Mouse (Mus musculus): ENCODE measurements around the gene Mocs3.

Gene Mocs3

DNA sequence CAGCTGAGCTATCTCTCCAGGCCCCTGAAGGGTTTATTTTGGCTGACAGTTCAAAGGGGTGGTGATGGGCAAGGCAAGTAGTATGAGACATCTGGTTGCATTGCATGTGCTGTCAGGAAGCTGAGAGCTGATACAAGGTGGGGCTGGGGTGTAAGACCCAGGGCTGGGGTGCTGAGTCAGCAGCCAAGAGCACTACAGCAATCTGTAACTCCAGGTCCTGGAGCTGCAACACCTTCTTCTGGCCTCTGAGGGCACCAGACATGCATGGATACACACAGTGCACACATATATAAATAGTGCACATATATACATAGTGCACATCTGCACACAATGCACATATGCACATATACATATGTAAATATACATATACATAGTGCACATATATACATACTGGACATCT, 12.4 kb downstream of the Mocs3 start:
- no peak for DNase-seq

DNA sequence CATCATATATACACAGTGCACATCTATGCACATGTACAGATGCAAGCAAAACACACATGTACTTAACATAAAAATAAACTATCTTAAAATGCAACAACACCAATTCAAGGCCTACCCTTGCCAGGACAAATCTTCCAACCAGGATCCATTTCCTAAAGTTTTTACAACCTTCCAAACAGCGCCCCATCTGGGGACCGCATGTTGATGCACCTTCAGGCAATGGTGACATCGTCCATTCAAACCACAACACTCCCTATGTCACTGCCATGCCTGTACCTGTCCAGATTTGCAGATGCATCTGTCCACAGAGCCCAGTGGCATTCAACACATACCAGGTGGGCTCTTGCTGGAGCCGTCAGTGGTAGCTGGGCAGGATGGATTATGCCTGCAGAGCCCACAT, 12.9 kb downstream of the Mocs3 start:
- DNase-seq = no peak

DNA sequence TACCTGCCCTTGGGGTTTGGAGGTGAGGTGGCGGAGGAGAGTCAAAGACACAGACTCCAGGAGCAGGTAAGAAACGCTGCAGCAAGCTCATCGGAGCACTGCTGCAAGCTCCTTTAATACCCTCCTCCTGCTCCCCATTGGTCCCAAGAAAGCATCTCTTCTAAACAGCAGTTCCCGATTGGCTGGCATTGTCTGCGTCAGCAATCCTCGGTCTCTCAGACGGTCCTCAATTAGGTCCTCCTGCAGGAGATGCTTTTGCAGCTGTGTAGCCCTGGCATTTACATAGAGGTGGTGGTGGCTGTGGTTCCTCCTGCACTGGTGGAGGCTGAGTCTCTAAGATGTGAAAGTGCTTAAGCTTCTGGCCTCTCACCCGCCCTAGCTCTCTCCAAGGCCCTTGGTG, 15.1 kb downstream of the Mocs3 start:
- no peak for DNase-seq

DNA sequence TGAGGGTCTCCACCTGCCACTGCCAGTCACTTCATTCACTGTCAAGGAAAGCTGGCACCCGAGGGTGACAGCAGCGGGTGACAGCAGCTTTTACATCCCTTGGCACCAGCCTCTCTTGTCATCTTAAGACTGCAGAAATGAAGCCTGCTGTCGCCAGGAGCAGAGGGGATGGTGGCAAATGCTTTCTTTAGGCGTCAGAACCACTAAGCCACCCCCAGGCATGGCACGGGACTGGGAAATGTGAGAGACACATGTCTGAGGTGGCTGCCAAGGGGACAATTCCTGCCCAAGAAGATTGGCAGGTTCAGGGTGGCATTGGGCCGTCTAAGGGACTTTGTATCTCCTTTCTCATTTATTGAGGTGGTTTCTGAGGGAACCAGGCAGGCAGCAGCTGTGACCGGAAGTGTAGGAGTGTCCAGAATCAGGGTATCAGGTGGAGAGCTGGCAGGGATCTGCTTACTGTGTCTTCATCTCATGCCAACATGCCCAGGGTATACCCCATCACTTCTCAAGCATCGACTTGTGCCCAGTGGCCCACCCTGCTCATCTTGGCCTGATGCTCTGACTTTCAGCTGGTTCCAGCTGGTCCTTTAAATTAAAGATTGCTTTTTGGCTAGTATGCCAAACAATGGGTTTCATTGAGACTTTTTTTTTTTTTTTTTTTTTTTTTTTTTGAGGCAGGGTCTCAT, 17.9 kb downstream of the Mocs3 start:
- no peak for DNase-seq

DNA sequence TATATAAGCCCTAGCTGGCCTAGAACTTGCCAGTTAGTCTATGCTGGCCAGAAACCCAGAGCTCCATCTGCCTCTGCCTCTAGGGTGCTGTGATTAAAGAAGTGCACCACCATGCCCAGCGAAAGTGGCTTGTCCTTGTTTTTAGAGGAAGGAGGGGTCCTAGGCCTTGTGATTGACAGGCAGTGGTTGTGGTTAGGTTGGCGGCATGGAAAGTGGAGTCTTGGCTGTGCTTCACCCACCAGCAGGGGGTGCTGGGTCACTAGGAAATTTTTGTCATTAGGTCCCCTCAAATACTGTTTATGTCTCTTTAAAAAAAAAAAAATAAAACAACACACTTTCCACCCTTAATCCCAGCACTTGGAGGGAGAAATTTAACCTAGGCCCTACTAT, 18.4 kb downstream of the Mocs3 start:
- peak; percentile 65 for DNase-seq

DNA sequence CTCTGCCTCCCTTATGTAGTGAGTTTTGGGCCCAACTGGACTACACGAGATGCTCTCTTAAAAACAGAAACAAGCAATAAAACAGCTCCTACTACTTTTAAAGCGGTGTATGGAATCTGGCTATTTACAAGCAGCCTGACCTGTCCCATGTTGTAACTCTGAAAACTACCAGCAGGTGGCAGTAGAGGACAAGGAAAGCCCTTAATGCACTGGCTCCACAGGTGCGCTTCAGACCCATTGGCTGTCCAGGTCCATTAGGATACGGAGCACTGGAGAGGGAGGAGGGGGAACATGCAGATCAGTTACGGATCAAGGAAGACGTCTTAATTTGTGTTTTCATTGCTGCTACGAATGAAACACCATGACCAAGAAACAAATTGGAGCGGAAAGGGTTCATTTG, 19.8 kb downstream of the Mocs3 start:
- DNase-seq = peak; percentile 88

DNA sequence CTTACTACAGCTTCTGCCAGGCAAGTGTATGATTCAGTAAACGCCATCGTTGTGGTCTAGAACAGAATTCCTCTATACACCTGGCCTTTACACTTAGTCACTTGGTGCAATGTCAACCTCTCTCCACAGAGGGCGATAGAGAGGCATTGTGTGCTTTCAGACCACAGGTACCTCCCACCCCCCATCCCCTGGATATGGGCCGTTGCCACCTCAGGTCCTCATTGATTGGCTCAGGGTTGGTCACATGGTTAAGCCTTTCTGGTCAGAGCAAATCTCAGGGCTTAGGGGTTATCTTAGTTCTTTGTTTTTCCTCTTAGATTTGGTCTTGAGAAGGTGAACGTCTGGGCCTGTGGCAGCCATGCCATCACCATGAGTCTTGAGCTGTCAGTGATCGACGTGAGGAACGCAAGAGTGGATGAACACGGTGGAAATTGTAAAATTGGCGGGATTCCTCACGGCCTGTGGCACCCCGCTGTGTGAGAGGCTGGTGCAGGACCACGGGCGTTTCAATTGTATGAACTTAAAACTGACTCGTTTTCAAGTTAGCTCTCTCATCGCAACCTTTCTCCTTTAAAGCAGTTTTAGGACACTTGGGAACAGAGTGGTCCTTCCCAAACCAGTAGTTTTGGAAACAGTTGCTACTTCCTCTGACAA, 22.3 kb downstream of the Mocs3 start:
- DNase-seq = peak; percentile 73

DNA sequence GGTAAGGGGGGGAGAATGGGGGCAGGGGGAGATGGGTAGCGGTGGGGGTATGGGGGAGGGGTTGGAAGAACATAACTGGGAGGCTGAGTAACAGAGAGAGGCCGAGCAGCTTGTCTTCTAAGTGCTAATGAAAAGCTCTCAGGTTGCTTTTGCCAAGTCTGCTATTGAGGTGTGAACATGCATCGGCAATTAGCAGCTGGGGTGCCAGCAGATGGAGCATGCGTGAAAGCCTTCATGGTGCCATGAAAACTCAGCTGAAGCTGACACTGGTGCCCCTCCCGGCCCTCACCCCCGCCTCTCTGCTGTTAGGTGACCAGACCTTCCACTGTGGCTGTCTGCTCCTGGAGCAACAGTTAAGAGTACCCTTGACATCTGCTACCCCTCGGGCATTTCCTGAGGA, 23.4 kb downstream of the Mocs3 start:
- no peak for DNase-seq

DNA sequence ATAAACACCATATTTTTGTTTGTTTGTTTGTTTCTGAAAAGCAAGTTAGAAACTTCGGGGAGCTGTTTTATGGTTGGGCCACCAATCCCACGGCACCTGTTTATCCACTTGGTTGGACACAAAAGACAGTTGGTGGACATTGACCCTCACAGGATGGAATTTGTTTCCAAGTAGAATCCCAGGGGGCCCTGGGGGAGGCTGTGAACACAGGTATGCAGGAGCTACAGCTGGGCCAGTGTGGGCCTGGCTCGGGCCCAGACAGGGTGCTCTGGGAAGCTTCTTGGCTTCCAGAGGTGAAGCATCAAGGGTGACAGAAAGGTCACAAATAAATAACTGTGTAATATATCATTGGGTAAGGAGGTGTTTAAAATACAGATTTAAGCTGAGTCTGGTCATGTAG, 26.1 kb downstream of the Mocs3 start:
- DNase-seq = no peak

DNA sequence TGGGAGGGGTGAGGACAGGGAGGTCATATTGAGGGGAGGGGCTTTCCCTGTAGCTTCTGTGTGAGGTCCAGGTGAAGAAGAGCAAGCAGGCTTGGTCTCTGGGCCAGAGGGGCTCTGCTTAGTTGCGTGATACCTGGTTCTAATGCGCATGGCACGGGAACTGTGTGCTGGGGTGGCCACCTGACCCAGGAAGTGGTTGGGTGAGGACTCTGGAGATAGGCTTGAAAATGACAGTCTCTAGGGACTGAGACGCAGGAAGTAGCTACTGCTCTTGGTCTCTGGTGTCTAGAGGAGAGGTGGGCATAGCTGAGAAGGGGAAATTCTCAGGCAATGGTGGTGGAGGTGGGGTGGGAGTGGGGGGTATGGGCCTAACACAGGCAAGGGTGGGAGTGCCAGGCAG, 26.8 kb downstream of the Mocs3 start:
- no peak for DNase-seq

DNA sequence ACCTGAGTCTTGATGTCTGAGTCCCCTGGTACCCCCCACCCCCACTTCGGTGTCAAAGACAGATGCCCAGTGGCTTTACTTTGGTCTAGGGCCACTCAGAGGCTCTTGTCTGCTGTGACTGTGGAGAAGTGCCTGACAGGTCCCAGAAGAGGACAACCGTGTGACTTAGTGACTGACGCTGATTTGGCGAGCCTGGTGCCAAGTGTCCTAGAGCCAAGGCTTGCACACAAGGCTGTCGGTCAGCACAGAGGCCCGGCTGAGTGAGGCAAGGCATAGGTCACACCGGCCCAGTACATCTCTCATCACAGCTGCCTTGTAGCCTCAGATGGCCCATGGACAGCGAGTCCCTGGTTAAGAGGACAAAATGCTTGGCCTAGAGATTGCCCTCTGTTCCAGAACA, 28.6 kb downstream of the Mocs3 start:
- no peak for DNase-seq

DNA sequence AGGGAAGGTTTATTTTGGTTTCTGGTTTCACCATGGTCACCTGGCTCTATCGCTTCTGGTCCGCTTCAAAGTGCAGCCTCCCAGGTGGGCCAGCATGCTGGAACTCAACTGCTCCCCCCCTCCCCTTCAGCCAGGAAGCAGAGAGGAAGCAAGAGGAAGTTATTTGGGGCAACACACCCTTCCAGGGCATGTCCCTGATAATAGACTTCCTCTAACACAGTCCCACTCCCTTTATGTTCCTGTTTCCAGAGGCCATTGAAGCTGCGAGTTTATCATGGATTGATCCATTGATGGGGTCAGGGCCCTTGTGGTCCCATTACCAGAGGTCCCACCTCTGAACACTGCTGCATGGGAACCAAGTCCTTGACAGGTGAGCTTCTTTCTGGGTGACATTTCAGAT, 29.7 kb downstream of the Mocs3 start:
- DNase-seq = no peak

DNA sequence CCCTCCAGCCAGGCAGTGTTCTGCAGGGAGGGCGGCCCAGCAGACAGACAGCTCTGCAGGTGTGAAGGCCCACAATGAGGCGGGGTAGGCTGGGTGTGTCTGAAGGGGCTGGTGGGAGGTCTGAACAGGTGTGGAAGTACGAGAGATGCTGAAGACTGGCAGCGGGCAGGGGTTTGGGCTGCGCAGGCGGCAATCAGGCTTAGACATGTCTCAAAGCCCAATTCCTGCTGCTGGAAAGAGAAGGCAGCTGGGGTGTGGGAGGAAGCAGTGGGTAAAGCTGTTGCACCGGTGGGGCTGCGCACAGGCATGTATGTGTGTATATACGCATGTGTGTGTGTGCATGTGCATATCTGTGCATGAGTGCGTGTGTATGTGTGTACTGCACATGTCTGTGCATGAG, 30.5 kb downstream of the Mocs3 start:
- no peak for DNase-seq

DNA sequence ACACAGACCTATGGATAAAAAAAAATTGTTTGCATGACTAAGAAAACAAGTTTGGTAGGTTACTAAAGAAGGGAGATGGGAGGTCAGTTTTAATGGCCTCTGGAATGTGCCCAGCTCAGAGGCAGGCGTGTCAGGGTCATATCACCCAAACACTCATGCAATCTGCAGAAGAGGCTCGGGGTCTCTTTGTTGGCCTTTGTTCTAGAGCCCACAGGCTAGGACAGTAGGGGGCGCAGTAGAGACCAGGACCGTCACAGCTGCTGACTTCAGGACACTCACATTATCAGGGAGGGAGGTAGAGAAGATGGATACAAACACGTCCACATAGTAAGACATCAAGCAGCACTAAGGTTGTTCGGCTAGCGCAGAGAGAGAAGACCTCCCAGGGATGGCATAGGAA, 37.6 kb downstream of the Mocs3 start:
- peak; percentile 71 for DNase-seq

DNA sequence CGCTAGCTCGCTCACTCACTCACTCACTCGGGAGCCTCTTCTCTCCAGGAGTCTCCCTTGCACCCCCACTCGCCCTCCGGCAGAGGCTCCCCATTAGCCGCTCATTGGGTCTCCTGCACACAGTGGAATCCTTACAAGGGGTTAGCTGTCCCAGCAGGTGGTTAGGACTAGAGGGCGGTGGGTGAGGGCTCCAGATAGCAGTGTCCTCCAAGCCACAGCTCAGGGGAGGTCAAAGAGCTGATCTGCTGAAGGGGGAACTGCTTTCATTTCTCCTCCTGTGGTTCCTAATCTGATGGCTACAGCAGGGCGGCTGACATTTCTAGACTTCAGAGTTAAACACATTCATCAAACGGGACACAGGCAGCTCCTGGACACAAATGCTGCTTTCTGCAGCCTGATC, 43.0 kb downstream of the Mocs3 start:
- DNase-seq = peak; percentile 30

DNA sequence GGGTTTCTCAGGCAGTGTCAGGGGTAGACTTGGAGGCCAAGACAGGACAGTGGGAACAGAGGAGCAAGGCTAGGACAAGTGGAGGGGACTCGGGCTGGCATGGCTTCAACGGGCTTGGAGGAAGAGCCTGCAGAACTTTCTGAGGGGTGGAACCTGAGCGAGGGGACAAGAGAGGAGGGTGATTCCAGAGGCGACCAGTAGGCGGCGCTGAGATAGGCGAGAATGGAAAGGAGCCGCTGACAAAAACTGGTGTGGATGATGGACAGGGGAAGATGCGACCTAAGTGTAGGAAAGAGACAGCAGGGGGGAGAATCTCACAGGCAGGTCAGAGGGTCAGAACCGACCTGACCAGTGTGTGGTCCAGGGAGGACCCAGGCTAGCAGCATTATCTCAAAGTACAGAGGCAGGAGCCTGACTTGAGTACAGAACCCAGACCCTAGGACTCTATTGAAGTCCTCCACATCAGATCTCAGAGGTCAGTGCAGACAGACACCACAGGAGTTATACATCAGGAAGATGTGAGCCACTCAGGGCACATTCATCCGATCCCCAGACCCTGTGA, 44.0 kb downstream of the Mocs3 start:
- peak; percentile 92 for DNase-seq

DNA sequence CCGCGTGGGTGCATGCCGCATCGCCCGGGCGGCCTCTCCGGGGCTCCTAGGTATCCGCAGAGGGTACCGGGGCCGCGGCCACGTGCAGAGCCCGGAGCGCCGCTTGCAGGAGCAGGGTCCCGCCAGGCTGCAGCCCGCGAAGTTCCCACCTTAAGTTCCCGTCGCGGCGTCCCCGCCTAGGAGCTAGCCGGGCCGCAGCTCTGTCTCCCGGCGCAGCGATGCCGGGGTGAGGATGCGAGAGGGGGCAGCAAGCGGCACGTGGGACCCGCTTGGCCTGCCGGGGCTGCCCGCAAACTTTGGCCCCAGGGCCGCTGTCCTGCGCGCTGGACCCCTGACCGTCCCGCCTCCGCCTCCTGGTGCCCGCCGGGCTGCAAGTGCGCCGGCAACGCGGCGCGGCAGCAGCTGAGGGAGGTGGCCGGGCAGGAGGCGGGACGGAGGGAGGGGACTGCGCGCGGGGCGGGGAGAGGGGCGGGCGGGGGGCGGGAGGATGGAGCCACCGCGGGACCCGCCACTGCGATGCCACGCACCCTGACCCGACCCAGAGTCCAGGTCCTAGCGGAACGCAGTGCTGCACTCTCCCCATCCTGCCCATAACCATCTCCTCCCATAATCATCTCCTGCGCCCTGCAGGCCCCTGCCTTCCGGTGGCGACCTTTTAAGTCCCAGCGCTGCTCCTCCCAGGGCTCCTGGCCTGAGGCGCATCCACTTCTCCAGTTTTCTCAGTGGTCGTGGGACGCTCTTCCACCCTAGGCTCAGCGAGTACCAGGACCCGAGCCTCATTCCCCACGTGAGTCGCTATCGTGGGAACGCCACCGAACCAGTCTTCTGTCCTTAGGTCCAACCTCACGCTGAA, 50.5 kb downstream of the Mocs3 start:
- peak; percentile 45 for DNase-seq

DNA sequence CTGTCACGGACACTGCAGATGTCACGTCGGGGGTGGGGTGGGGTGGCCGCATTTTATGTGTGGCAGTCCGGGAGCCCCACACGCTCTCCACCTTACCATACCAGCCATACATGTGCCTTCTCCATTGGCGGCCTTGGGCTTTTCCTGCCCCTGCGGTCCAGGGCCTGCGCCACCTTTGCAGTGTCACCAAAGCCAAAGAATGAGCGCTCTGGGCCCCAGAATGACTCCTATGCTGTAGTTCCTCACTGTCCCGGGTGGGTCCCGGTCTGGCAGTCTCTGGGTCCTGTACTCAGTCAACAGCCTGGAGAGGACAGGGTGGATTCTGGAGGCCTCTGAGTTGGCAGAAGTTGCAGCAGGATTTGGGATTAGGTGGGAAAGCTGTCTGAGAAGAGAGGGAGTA, 51.2 kb downstream of the Mocs3 start, which contains the start of gene Kcng1:
Gene Kcng1, minus strand, starts transcription at position 155 of the 400 bp plus-strand sequence.
- DNase-seq = no peak
